Mouse (Mus musculus) stomach, postnatal 0 days (tissue): ENCODE data around the gene Opcml.

ENCODE experiments used
- CTCF ChIP-seq: IDR thresholded peaks from 2 replicates; pipeline ENCODE4 v1.5.1; 2016; ENCODE audit warnings: antibody characterized with exemption, low read depth, mild to moderate bottlenecking, moderate library complexity
- EP300 ChIP-seq: optimal IDR thresholded peaks from 2 replicates; pipeline ENCODE3; 2016; ENCODE audit warnings: antibody characterized with exemption

DNA sequence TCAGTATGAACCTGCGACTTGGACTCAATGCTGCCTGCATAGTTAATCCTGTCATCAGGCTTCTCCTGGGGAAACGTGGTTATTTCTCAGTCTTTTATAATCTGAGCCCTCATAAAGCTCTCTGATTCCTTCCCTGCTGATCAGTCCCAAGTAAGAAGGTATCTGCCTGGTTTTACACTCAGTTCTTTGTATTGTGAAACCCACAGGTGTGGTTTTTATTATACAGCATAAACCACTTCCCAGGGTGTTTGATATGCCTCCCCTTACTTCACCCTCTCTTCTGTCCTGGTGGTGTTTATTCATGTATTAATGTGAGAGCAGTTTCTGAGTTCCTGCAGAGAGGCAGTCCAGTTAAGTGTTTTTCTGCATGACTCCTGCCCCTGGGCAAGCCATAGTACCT is 496.9 kb downstream of the Opcml start:
- TF ChIP-seq EP300 = no peak
- TF ChIP-seq CTCF = no peak
